Mouse (Mus musculus) 3134 (cell line): ENCODE data around the gene Utp18.

Experiments
- DNase-seq: peaks from one replicate; pipeline ENCODE4 v3.0.0-alpha.2; 2011; ENCODE audit warnings: low spot score; ENCODE audit not compliant: insufficient read length; ENCODE audit errors: extremely low read depth

Gene Utp18

DNA sequence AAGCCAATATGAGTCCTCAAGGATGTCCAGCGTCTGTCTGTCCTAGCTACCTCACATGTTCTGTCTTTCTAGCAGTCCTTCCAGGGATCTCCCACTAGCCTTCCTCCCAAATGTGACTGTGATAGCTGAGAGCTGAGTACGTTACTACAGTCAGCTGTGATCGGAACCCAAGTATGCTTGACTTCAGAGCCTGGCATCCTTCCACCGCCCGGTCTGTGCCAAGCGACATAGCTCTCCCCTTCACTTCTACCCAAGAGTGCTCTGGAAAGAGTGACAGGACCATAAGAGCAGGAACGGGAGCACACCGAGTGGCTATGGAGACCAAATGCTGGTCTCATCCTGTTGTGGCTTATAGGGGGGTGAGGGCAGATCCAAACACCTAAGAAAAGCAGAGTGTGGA lies 55.6 kb downstream of the Utp18 start:
- no peak for DNase-seq

DNA sequence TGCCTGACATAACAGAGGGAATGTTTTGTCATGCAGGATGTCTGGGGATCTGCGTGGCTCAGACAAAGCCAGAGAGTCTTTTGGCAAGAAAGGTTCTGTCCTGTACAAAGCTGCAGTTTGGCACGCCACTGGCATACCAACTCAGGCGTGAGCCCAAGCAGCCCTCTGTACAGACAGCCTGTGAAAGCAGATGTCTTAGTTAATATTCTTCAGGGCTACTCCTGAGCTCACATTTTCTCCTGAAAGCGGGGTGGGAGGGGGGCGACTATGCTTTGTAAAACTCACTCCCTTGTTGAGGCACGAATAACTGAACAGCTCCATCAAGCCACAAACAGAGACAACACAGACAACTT lies 56.3 kb downstream of the Utp18 start:
- DNase-seq = no peak

DNA sequence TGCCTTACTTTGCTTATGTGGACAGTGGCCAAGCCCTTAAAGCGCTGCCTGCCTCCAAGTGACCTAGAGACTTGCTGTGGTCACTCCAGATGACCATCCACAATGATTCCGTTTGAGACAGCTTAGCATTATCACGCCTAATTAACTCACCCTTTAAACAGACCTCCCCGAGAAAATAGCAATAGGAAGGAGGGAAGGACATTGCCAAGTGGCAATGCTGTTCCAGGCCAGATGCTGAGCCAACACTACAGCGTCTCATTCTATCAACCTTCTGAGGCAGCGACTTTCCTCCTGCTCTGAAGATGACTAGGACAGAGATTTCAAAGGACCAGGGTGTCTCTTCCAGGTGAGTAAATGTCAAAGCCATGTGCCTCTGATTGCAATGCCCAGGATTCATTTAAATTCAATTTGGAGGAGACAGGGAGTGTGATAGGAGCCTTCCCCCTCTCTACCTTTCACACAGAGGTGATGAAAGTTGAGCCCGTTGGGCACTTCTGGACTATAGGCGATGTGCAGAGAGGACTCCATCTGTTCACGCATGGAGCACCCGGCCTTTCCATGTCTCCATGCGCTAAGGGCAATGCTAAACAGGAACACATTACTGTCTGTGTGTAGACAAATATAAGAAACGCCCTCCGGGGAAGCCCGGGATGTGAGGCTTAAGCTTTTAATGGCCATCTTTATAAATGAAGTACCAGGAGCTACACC lies 56.8 kb downstream of the Utp18 start:
- DNase-seq = no peak

DNA sequence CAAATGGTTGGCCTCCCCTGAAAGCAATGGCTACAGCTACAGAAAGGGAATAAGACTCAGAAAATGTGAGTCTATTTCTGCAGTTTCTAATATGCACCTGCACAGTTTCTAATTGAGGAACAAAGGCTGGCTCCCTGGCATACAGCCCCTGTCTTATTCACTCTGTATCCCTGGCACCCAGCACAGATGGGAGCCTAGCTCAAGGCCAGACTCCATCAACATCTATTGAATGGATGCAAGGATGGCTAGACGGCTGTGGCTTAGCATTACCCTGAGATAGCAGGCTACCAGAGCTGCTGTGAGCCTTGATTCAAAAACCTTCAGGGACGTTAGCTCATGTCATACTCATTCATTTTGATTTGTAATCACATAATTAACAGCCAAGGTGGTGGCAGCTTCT lies 63.3 kb downstream of the Utp18 start:
- DNase-seq = no peak

DNA sequence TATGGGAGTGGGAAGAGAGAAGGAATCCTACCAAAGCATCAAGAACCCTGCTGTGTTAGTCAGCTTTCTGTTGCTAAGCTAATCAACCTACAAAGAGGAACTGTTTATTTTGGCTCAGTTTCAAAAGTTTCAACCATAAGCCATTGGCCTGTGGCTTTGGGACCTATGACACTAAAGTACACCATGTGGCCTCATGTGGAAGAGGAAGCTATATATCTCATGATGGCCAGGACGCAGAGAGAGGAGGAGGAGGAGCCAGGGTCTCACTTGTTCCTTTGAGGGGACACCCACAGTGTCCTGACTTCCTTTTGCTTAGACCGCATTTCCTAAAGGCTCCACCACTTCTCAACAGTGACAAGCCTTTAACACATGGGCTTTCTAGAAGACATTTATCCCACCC lies 64.0 kb downstream of the Utp18 start:
- no peak for DNase-seq

DNA sequence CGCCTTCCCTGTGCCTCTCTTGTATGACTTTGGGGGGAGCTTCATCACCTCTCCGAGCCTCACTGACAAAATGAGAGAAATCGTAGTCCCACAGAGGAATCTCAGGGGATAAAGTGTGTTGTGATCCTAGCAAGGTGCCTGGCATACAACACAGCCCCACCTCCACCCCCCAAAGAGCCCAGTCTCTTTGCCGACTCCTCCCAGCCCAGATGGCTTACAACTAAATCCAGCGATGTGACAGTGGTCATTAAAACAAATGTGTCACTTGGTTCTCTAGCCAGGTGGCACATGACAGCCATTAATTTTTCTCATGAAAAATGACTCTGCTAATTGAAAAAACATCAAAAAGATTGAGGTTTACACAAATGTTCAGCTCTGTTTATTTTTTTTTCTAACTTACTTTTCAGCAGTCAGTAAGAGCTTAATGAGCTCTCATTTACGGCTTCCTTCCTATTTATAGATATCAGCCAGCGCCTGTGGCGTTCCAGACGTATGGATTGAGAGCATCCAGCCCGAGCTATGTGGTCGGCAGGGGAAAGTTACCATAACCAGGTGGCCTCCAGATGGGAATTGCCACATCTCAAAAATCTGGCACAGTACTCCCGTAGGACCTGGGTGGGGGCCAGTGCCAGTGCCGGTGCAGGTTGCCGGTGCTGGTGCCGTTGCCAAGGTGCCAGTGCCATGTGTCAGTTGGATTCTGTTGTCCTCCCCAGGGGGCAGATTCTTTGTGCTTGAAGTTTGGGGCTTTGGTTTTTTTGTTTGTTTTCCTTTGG lies 67.4 kb downstream of the Utp18 start:
- DNase-seq = no peak

DNA sequence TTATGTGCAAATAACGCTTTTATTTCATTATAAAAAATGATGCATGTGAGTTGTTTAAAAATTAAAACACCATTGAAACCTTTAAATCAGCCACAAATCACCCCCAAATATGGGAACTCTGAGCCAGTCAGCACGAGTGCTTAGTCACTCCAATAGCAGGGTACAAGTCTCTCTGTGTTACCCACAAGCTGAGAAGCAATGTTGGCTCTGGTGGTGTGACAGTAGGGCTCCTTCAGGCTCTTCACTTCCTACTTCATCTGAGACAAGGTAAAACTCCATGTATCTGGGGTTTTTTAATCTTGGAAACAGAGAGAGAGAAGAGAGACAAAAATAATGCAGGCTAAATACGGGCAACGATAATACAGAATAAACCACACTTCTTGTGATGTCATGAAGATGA lies 72.6 kb downstream of the Utp18 start:
- DNase-seq = no peak

DNA sequence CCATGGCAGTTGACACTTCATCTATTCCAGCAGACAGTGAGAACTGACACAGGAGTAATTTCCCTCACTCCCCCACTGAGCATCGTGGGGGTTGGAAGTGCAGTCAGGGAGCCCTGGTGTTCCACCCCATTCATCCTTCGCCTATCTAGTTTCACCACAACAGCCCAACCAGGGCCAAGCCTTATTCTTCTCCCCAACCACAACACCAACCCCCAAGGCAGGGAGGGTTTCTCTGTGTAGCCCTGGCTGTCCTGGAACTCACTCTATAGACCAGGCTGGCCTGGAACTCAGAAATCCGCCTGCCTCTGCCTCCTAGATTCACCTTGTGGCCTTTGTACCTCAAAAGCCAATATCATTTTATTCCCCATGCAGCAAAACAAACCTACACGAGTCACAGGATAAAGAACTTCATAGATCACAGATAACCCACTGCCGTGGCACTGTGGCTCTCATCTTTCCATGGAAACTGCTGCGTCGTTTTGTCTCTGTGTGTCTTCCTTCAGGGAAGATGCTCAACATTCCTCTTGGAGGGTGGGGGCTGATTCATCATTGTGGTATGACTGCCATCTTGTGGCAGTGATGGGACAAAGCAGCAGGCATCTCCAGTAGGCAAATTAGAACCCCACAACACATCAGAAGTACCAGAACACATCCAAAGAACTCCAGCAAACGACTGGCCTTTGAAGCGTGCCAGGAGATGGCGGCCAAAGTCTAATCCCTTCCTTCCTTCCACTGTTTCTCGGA lies 73.3 kb downstream of the Utp18 start:
- DNase-seq = peak; percentile 19
